Mouse (Mus musculus) bone marrow, adult 2 months (tissue): ENCODE results near the gene Vmn2r96. TPM values are rescaled to one million over a fixed set of nuclear protein-coding genes. Genes with fewer than 3 reads are reported as not detected.
A peak's percentile ranks its signal among the peaks of the same experiment; 100 is the strongest.
"Not testable (repeated sequence)": the region's sequence is repeated elsewhere in the genome, so short reads cannot be mapped to it uniquely, and the experiment has no call there.

Experiments used
- H3K27ac ChIP-seq: fragments of 200-500 bp; 2 replicates; pipeline ENCODE4 v1.5.1; 2012; ENCODE audit warnings: low read depth, mild to moderate bottlenecking, control low read depth, inconsistent platforms, low read length; ENCODE audit not compliant: control insufficient read depth, poor library complexity, insufficient read depth
- H3K4me1 ChIP-seq: fragments of 200-500 bp; 2 replicates; pipeline ENCODE4 v1.6.1; 2011; ENCODE audit warnings: low read length; ENCODE audit not compliant: control insufficient read depth, insufficient read depth
- H3K4me3 ChIP-seq: fragments of 200-500 bp; replicated peaks from 2 replicates; pipeline ENCODE3; 2011; ENCODE audit warnings: mild to moderate bottlenecking, low read depth, low read length, control low read depth; ENCODE audit not compliant: control insufficient read depth
- CTCF ChIP-seq: fragments of 200-500 bp; IDR thresholded peaks from 2 replicates; pipeline ENCODE4 v1.5.1; 2011; ENCODE audit warnings: low read length, control low read depth; ENCODE audit not compliant: control insufficient read depth, insufficient read depth
- POLR2A ChIP-seq: fragments of 200-500 bp; IDR thresholded peaks from 2 replicates; pipeline ENCODE4 v1.6.1; 2011; ENCODE audit warnings: low read depth, mild to moderate bottlenecking, control low read depth, low read length, borderline replicate concordance; ENCODE audit not compliant: control insufficient read depth
- WGBS: fragments of 180-500 bp; shearing (Covaris S2); methylation state at CpG from one replicate; pipeline ENCODE4 v1.1.7; 2018; 5-methylcytosine and 5-hydroxymethylcytosine counted together
- polyA plus RNA-seq: library from polyadenylated mRNA; stranded (reverse); fragments of >200 nt; gene quantifications from 2 replicates; pipeline ENCODE4 v1.2.4, GENCODE M21; 2011; ENCODE audit warnings: low replicate concordance; ENCODE audit not compliant: missing spikeins, insufficient read depth, insufficient read length

Vmn2r96 gene
- polyA plus RNA-seq, result not detected in 2 replicates

- H3K4me1 ChIP-seq, H3K27ac ChIP-seq, H3K4me3 ChIP-seq: not testable (repeated sequence)
- WGBS, result 65% methylated on average over 1 of the region's 1 CpGs
These were observed at the start of gene Vmn2r96 for GRCm38 (mm10) chr17:18572851-18573250. TSS of gene Vmn2r96 (plus strand) at chr17:18573151.

- Histone ChIP-seq H3K4me1 (no peaks in the 10 kb centered on the region), H3K4me3 (no peak overlapping the region), H3K27ac (no peak overlapping the region)
- no peak for TF ChIP-seq CTCF
- no peak for TF ChIP-seq POLR2A
These were observed 49.6 kb upstream of the Vmn2r96 start for GRCm38 (mm10) chr17:18523371-18523770.

- no peak for TF ChIP-seq CTCF
- no peak for TF ChIP-seq POLR2A
- Histone ChIP-seq H3K27ac (no peak overlapping the region), H3K4me1 (no peaks in the 10 kb centered on the region), H3K4me3 (no peak overlapping the region)
- WGBS, result 66% methylated on average over 1 of the region's 1 CpGs
These were observed 49.0 kb upstream of the Vmn2r96 start for GRCm38 (mm10) chr17:18523991-18524390.

GRCm38 (mm10) chr17:18558212-18559158, 14.5 kb upstream of the Vmn2r96 start:
- H3K4me1 ChIP-seq, H3K4me3 ChIP-seq: not testable (repeated sequence)
- H3K27ac ChIP-seq, result peak overlapping the region; percentile 51
- WGBS, result 68% methylated on average over 31 of the region's 31 CpGs

GRCm38 (mm10) chr17:18566186-18566585, 6.8 kb upstream of the Vmn2r96 start:
- not testable (repeated sequence) for H3K4me1 ChIP-seq, H3K4me3 ChIP-seq, H3K27ac ChIP-seq
- WGBS, result 88% methylated on average over 17 of the region's 17 CpGs

GRCm38 (mm10) chr17:18615151-18615550, 42.2 kb downstream of the Vmn2r96 start:
- not testable (repeated sequence) for H3K27ac ChIP-seq, H3K4me3 ChIP-seq, H3K4me1 ChIP-seq
- WGBS, result 75% methylated on average over 6 of the region's 6 CpGs

GRCm38 (mm10) chr17:18626532-18626931, 53.6 kb downstream of the Vmn2r96 start:
- Histone ChIP-seq H3K27ac (no peak overlapping the region), H3K4me1 (no peaks in the 10 kb centered on the region), H3K4me3 (no peak overlapping the region)
- no peak for TF ChIP-seq POLR2A
- no peak for TF ChIP-seq CTCF

Other genes with a start within 250 kb of the Vmn2r96 start
- not detected in 2 replicates for gene Vmn2r95, start 149.1 kb upstream of the Vmn2r96 start, polyA plus RNA-seq